Mouse (Mus musculus) neutrophil, adult 5-6 weeks (primary cell): ENCODE data around the gene Por. TPM values are rescaled to one million over a fixed set of nuclear protein-coding genes. Genes with fewer than 3 reads are reported as not detected.

Experiments used
- ATAC-seq: fragments of 151-379, 151-347 bp; 2 replicates; pipeline ENCODE4 v1.8.0; 2017; ENCODE audit warnings: mild to moderate bottlenecking, moderate TSS enrichment; ENCODE audit not compliant: insufficient number of reproducible peaks, poor library complexity, low FRiP score, severe bottlenecking; ENCODE audit errors: extremely low read depth
- total RNA-seq: library from RNA; stranded (forward); fragments of 200-1000 nt; gene quantifications from 2 replicates; pipeline ENCODE4 v1.2.3, GENCODE M21; 2017

Gene Por
- total RNA-seq, 1 experiment from 2014 or later = 124 TPM

DNA sequence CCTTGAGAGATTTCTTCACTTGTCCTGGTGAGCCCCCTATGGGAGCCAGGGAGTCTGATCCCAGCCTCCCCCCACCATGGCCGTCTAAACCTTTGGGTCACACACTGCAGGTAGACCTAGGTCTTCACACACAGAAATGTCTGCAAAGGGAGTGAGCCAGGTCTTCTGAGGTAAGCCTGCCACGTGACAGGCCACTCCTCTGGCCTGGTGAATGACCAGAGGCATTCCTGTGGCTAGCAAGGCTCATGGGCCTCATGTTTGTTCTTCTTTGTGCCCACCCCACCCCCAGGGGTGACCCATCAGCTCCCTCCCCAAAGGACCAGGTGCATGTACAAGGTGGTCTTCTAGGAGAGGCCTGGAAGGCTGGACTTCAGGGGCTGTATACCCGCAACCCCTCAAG, 18.3 kb upstream of the Por start:
- no peak for ATAC-seq

DNA sequence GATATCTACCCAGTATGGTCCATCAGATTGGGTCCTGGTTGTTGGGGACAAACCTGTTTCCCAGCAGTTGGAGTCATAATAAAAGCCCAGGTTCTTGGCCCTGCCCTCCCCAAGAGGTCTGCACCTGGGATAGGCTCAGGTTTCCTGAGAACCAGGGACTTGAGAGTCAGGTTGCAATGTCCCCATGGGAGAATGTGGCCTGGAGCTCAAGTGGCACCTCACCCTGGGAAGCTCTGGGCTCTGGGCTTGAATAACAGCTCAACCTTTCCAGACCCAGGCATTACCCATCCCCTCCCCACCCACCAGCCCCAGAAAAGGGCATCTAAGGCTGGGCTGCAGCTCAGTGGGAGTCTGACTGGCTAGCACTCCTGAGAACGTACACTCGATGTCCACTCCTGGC, 16.6 kb upstream of the Por start:
- no peak for ATAC-seq

DNA sequence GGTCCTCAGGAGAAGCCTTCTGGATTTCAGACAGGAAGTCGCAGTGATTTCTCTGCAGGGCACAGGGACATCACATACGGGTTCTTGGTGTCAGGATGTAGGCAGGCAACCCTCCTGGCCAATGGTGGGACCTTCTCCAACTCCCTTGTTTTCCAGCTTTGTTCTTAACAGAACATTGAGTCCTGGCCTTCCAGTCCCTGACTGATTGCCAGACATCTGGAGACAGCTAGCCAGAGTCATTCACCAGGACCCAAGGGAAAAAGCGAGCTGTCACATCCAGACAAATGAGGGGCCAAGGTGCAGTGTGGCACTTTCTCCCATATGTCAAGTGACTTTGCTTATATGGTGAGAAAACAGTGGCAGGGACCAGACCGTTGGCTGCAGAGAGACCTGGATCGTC, 13.8 kb upstream of the Por start:
- no peak for ATAC-seq

DNA sequence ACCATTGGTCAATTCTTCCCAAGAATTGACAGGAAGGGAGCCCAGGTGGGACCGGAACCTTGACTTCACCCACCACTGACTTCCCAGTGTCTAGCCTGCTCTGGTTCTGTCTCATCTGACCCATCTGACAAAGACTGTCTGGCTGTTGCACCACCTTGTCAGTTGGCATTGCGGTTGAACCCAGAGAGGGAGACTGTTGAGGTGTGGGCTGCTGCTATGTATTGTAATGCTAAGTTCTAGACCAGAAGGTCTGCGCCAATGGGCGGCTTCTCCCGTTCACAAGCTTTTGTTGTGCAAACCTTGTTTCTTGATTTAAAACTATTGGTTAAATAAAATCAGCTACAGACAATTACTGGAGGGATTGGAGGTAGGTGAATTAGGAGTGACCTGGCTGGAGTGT, 12.7 kb upstream of the Por start:
- ATAC-seq = no peak

DNA sequence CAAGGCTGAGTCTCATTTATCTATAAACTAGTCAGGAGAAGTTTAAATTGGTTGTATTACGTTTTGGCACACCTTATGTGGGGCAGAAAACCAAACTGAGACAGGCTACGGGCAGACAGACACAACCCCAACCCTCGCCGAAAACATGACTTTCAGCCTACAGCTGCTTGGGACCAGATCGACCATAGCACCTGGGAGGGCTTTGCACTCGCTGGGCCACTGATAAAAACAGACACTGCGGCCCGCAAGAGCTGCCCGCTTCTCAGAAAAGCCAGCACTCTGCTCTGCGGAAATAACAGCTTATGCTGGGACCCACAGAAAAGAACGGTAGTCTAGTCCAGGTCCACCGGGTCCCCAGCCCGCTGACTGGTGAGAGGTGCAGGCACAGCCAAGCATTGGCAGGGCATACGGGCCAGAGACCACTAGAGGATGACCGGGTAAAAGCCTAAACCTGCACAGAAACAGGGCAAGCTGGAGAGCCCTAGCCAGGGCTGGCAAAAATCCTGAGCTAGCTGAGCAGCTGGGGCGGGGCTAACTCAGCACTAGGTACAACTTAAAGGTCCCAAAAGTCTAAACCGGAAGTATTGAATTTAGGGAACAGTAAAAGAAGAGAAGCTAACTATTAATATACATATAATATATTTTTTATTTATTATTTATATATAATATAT, 12.0 kb upstream of the Por start:
- ATAC-seq = 0 out of 2 replicates have a peak, but pooled peaks have one; percentile 11

DNA sequence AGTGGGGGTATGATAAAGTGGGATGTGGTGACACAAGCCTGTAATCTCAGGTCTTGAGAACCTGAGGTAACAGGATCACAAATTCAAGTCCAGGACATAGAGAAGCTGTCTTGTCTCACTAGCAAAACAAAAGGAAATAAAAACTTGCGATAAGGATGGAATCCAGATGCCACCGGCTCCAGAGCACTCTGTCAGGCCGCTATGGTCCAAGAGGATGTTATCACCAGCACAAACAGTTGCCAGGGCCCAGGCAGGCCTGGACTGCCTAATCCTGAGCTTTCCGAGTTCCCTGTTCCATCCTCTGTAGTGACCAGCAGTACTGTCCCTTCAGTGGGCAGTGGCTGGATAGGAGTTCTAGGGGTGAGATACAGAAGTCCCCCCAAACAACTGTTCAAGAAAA, 9.9 kb upstream of the Por start:
- no peak for ATAC-seq

DNA sequence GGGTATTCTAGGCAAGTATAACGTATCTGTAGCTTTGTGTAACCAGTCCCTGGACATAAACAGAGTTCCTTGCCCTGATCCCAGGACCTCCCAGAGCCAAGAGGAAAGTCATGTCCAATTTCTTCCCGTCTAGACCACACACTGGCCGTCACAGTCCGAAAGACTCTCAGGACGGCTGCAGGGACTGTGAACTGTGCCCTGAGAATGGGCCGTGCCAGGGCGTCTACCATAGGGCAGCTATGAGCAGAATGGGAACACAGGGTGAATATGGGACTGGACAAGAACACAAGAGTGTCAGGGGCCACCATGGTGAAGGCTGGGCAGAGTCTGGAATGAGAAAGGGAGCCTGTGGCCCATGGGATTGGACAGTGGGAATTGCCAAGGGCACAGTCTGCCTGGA, 9.3 kb upstream of the Por start:
- ATAC-seq = no peak

DNA sequence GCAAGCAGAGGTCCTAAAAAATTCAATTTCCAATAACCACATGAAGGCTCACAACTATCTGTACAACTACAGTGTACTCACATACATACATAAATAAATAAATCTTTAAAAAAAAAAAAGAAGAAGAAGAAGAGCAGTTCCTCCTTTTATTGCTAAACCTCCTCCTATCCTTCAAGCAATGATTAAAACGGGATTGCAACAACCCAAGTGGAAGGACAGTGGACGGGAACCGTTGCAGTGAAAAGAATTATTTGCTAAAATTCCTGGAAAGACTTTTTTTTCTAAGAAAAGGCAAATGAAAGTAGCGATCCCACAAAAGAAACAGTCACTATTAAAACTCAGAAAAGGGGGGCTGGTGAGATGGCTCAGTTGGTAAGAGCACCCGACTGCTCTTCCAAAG, 2.9 kb upstream of the Por start:
- no peak for ATAC-seq

DNA sequence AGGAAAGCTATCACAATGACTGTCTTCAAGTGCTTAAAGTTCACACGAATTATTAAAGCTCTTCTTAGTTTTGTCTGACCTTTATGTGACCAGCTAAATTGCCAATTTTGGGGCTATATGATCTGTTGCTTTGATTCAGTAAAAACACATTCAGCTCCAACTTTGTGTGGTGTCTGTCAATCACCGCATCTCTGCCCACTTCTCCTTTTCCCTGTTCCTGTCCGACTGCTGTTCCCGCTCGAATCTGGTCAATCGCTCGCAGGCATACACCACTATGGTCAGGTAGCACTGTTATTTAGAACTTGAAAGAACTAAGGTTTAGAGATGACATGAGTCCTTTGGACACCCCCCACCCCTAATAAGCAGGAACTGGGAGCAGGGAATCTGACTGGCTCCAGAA, 1.8 kb upstream of the Por start:
- no peak for ATAC-seq

DNA sequence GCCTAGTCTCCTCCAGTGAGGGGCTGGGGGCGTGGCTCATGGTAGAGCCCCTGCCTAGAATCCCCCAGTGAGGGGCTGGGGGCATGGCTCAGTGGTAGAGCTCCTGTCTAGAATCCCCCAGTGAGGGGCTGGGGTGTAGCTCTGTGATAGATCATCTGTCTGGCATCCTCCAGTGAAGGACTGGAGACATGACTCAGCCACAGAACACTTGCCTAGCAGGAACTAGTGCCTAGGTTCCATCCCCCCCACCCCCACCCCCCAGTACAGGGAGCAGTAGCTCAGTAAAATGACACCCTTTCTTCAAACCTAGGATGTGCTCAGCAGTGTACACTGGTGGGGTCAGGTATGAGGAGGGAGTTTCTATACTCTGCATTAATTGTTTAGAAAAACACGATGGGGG, 1.0 kb downstream of the Por start:
- ATAC-seq = no peak

DNA sequence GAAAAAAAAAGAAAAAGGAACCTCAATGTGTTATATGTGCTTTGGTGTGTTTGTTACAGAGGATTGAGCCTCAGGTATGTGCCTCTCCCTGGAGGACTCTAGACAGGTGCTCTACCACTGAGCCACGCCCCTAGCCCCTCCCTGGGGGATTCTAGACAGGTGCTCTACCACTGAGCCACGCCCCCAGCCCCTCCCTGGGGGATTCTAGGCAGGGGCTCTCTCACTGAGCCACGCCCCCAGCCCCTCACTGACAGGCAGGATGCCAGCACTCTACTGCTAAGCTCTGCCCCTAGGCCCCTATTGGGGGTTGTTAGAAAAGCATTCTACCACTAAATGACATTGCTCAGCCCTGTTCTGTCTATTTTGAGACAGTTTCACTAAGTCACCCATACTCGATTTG, 2.7 kb downstream of the Por start:
- ATAC-seq = no peak

DNA sequence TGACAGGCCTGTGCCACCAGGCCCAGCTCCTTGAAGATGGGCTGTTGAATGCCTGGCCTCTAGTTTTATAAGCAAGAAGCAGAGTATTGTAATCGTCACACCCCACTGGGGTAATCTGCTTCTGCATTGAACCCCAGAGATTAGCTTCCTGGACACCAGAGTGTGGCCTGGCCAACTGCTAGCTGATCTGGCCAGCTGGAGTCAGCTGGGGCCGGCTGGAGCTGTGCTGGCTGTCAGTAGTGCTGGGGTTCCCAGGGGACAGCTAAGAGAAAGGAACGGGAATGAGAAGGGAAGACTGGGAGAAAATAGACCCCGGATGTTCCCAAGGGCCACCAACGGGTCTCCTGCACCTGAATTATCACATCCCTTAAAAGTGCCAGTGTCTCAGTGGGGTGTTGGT, 3.1 kb downstream of the Por start:
- ATAC-seq = no peak

DNA sequence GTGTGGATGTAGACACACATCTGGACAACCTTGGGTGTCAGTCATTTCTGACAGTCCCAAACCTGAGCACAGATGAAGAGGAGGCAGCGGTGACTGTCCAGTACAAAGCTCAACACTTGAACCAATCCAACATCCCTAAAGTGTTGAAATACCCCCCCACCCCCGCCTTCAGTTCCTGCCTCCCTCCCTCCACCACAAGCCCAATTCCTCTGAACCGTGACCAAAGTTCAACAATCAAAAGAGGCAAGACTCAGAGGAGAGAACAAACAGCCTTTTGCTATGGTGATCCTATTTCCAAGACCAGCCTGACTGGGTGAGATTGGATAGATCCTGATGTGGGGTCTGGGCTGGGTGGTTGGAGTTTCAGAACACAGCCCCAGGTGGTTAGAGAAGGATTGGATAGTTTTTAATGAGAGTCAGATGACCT, 4.5 kb downstream of the Por start:
- no peak for ATAC-seq

DNA sequence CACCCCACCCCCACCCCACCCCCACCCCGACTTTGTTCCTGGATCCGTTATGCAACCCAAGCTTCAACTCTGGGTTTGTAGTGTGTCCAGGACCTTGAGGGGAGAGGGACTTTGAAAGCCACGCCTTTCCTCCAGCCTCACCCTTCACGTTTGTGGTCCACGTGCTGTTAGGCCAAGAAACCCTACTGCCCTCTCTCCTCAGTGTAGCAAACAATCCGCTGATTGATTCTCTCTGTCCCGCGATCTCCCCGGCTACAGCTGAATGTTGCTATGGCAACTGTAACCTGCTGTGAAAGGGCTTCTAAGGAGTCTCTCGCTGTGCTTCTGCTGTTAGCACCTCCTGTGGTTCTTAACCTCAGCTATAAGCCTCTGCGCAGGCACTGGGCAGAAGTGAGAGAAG, 5.0 kb downstream of the Por start:
- 0 out of 2 replicates have a peak, but pooled peaks have one; percentile 3 for ATAC-seq

DNA sequence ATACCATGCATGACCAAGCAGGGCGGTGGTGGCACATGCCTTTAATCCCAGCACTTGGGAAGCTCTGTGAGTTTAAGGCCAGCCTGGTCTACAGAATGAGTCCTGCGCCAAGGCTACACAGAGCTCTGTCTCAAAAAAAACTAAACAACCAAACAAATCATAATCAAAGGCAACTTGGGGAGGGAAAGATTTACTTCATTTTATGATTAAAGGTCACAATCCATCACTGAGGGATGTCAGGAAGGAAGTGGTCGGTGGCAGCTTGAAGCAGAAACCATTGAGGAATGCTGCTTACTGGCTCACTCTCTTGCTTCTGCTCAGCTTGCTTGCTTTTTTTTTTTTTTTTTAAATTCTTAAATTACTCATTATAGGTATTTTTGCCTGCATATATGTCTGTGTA, 6.9 kb downstream of the Por start:
- no peak for ATAC-seq

DNA sequence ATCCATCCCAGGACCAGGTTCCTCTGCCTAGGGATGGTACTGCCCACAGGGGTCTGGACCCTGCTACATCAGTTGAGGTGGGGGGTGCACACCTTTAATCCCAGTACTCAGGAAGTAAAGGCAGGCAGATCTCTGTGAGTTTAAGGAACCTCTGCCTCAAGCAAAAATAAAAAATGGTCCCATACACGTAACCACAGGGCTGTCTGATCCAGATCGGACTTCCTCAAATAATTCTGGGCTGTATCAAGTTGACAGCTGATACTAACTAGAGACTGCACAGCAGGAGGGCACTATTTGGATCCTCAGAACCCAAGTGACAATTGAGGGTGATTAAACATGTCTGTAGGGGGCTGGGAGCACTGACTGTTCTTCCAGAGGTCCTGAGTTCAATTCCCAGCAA, 7.4 kb downstream of the Por start:
- no peak for ATAC-seq

DNA sequence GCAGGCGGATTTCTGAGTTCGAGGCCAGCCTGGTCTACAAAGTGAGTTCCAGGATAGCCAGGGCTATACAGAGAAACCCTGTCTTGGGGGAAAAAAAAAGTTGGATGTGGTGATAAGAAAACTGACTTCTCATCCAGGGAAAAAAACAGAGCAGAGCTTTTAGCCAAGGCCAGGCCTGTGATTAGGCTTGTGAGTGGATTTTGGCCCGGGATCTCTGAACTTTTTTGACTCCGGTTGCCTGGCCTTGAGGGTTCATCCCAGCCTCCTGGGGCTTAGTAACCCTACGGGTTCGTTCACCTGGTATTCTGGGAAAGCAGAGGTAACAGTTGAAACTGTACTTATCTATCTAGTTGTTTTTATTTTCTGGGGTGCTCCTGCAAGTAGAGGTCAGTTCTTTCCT, 8.6 kb downstream of the Por start:
- ATAC-seq = no peak

DNA sequence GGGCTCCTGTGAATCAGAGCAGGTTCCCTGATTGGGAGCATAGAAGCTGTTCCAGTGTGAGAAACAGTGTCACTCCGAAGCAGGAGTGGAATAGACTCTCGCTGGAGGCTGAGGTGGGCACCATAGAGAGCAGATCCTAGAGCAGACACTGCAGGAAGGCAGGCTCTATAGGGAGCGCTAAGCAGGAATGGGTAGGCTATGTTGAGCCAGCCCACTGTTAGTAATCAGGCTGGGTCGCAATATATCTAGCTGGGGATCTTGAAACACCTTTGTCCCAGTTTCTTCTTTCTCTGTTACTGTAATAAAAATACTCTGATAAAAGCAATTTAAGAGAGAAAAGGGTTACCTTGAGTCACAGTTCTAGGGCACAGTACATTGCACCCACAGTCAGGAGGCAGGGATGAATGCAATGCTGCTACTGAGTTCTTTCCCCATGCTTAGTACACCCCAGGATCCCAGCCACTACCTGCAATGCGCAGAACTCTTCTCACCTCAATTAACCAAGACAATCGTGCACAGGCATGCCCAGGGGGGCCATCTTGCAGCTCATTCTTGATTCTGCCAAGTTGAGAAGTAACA, 11.2 kb downstream of the Por start:
- no peak for ATAC-seq

DNA sequence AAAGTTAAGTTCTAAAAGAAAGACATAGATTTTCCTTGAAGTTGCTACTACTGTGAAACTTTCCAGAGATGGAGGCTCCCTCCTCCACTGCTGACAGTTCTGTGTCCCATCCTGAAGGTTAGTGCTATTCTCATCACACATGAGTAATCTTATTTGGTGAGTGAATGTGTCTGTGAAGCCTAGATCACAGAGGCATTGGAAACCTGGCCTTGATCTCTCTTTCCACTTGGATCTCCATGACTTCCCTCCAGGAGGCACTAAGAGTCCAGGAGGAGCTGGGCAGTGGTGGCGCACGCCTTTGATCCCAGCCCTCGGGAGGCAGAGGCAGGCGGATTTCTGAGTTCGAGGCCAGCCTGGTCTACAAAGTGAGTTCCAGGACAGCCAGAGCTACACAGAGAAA, 12.2 kb downstream of the Por start:
- ATAC-seq = no peak

DNA sequence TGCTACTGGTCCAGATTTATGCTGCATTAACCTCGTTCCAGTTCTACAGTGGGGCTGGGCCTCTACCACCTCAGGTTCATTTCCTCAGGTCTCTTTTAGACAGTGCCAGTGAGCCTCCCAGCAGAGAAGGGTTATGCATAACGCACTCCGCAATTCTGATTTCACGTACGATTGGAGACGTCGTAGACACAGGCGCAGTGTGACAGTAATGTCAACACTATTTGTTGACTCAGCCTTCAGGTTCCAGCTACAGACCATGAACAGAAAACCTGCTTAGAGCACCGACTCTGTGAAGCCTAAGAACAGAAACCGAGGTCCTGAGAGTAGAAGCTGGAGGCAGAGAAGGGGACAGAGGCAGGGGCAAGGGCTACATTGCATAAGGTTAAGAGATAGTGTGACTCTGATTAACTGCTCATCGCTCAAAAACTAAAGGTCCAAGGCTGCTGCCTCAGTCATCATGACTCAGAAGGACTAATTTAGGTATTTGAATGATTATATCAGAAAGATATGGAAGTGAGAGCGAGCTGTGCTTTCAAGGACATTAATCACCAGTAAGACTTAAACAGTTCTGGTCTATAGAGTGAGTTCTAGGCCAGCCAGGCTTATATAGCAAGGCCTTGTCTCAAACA, 13.2 kb downstream of the Por start:
- ATAC-seq = no peak

DNA sequence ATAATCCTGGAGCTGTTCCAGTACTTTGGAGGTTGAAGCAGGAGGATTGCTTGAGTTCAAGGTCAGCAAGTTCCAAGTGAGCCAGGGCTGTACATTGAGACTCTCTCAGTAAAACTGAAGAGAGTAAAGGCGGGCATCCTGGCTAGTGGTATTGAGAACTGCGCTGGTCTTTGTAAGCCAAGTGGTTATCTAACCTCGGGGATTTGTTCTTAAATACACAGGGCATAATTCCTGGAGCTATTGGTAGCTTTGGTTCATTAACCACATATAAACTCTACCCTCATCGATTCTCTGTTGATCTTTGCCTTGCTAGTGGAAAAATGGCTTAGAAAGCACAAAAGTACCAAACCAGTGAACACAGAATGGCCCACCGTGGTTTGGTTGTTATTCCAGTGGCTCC, 20.6 kb downstream of the Por start:
- ATAC-seq = no peak
